Mouse (Mus musculus): Measurements from ENCODE around the gene Mrpl19. TPM values are rescaled to one million over a fixed set of nuclear protein-coding genes. Genes with fewer than 3 reads are reported as not detected.

Mrpl19 gene
- 68.1 and 69.5 TPM in 2 replicates for polyA plus RNA-seq (2014; fragmentation: Nextera tagmentation; extraction: Ambion mirVana)

DNA sequence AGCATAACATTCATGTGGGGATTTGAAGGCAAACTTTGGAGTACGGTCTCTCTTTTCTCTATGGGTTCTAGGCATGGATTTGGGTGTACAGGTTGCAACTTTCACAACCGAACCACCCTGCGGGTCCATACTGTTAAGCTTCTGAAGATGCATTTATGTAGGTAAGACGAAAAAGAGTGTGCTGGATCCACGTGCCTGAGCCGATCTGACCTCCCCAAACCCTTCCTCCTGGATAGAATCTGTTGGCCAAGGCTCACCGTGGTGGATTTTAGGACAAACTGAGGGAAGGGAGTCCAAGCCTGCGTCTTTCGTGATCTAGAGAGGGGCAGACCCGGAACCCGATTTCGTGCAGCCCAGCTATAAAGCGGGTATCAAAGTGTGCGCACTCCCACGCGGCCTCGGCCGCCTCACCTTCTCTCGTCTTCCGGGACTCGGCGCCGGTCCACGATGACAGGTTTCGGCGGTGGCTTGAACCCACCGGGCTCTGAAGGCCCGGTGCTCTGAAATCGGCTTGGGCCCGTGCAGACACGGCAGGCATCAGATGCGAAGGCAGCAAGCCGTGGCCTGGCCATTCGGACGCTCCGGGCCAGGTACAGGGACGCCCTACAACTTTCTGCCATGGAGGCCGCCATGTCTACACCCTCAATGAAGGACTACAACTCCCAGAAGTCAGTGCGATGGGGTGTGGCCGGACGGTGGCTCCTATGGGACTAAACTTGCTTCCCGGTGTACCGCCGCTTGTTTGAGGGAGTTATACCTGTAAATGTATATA, at the start of gene Mrpl19:
Gene Mrpl19, minus strand, starts transcription at position 663 of the 772 bp plus-strand sequence.
- WGBS, result under 1% methylated on average over 44 of the region's 44 CpGs
- Histone ChIP-seq H3K9ac (ENCODE audit: low read depth, low read length) (peak within 1 kb of the TSS; percentile 69), H3K4me3 (ENCODE audit: low read depth, low read length) (peak within 1 kb of the TSS; percentile 88), H3K36me3 (ENCODE audit: control insufficient read depth, insufficient read depth, low read length) (0 out of 2 replicates have a peak, but pooled peaks cover 9% of the 10 kb centered on the region), H3K4me1 (replicated peaks; ENCODE audit: control insufficient read depth, insufficient read depth, low read length) (0 out of 2 replicates have a peak, but pooled peaks cover 2% of the 10 kb centered on the region), H3K27ac (ENCODE audit: low read depth, low read length) (no peak within 1 kb of the TSS), H3K9me3 (ENCODE audit: control insufficient read depth, low read length) (no peaks in the 10 kb centered on the region), H3K27me3 (ENCODE audit: control insufficient read depth, insufficient read depth, low read length) (no peaks in the 10 kb centered on the region), H3K4me2 (replicated peaks; ENCODE audit: low read depth, low read length) (peak within 1 kb of the TSS; percentile 65)
- ATAC-seq (ENCODE audit: low FRiP score), result peak; percentile 98
- DNase-seq (ENCODE audit: low spot score), result peak; percentile 96

DNA sequence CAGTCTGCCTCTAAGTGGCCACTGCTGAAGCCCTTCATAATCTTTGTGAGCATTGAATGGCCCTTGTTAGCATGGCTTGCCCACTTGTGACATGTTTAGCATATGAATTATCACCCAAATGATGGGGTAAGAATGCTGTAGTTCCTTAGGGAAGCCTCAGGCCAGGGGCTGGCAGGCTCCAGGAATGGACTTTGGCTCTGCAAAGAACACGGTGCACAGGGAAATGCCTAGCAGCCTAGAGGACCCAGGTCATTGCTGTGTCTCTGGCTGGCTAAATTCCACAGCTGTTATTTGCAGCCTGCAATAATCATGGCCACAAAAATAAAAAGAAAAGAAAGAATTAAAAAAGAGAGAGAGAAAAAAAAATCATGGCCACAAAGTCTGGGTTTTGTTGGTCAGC, 46.6 kb upstream of the Mrpl19 start:
- DNase-seq (ENCODE audit: low spot score), result no peak
- 65% methylated on average over 1 of the region's 1 CpGs for WGBS
- H3K27ac ChIP-seq (ENCODE audit: low read depth, low read length), result no peak overlapping the region
- H3K4me2 ChIP-seq (replicated peaks; ENCODE audit: low read depth, low read length), result no peak overlapping the region
- no peaks in the 10 kb centered on the region for H3K9me3 ChIP-seq (ENCODE audit: control insufficient read depth, low read length)
- no peaks in the 10 kb centered on the region for H3K27me3 ChIP-seq (ENCODE audit: control insufficient read depth, insufficient read depth, low read length)
- ATAC-seq (ENCODE audit: low FRiP score), result no peak
- no peak overlapping the region for H3K9ac ChIP-seq (ENCODE audit: low read depth, low read length)
- H3K36me3 ChIP-seq (ENCODE audit: control insufficient read depth, insufficient read depth, low read length), result no peaks in the 10 kb centered on the region
- no peak overlapping the region for H3K4me3 ChIP-seq (ENCODE audit: low read depth, low read length)
- no peaks in the 10 kb centered on the region for H3K4me1 ChIP-seq (replicated peaks; ENCODE audit: control insufficient read depth, insufficient read depth, low read length)

- no peak overlapping the region for H3K4me2 ChIP-seq (replicated peaks; ENCODE audit: low read depth, low read length)
- no peak overlapping the region for H3K4me3 ChIP-seq (ENCODE audit: low read depth, low read length)
- ATAC-seq (ENCODE audit: low FRiP score) (no peak), DNase-seq (ENCODE audit: low spot score) (no peak)
- no peaks in the 10 kb centered on the region for H3K36me3 ChIP-seq (ENCODE audit: control insufficient read depth, insufficient read depth, low read length)
- no peak overlapping the region for H3K9ac ChIP-seq (ENCODE audit: low read depth, low read length)
- 50% methylated on average over 20 of the region's 20 CpGs for WGBS
- no peaks in the 10 kb centered on the region for H3K4me1 ChIP-seq (replicated peaks; ENCODE audit: control insufficient read depth, insufficient read depth, low read length)
- no peaks in the 10 kb centered on the region for H3K9me3 ChIP-seq (ENCODE audit: control insufficient read depth, low read length)
- no peak overlapping the region for H3K27ac ChIP-seq (ENCODE audit: low read depth, low read length)
- H3K27me3 ChIP-seq (ENCODE audit: control insufficient read depth, insufficient read depth, low read length), result no peaks in the 10 kb centered on the region
Observed at GRCm38 (mm10) chr6:81990049-81990810, 24.5 kb upstream of the Mrpl19 start.

DNA sequence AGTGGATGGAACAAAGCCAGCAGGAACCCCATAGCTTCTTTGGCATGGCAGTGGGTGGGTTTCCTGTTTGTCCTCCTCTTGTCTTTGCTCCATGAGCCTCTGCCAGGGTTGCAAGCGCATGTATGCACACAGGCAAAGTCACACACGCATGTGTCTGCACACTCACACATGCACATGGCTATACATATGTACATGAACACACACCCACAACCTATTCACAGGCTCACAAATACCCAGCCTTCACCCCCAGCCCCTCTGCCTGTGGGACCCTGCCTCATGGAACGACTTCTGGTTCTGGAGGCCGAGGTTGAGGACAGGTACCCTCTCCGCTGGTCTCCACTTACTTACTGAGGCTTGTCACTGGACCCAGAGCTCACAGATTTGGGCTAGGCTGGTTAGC, 22.6 kb upstream of the Mrpl19 start:
- H3K9me3 ChIP-seq (ENCODE audit: control insufficient read depth, low read length), result no peaks in the 10 kb centered on the region
- no peaks in the 10 kb centered on the region for H3K36me3 ChIP-seq (ENCODE audit: control insufficient read depth, insufficient read depth, low read length)
- no peak overlapping the region for H3K27ac ChIP-seq (ENCODE audit: low read depth, low read length)
- no peaks in the 10 kb centered on the region for H3K4me1 ChIP-seq (replicated peaks; ENCODE audit: control insufficient read depth, insufficient read depth, low read length)
- H3K4me2 ChIP-seq (replicated peaks; ENCODE audit: low read depth, low read length), result no peak overlapping the region
- no peak overlapping the region for H3K9ac ChIP-seq (ENCODE audit: low read depth, low read length)
- H3K27me3 ChIP-seq (ENCODE audit: control insufficient read depth, insufficient read depth, low read length), result no peaks in the 10 kb centered on the region
- no peak overlapping the region for H3K4me3 ChIP-seq (ENCODE audit: low read depth, low read length)
- no peak for ATAC-seq (ENCODE audit: low FRiP score)
- DNase-seq (ENCODE audit: low spot score), result no peak
- WGBS, result 87% methylated on average over 5 of the region's 5 CpGs

DNA sequence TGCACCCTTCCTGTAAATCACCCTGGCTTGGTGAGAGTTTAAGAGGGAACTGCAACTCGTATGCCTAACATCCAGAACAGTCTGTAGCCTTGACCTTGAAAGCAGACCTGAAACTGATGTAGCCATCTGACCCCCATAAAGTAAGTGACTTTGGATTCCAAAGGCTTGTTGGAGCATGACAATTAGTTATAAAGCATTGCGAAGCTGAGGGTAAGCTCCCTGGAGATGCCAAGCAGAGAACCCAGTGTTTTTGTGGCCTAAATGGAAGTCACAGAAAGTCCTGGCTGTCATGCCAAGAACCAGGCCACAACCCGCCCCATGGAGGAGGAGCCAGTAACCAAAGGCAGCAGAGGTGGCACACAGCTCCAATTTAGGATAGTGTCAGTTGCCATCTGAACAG, 21.8 kb upstream of the Mrpl19 start:
- H3K4me2 ChIP-seq (replicated peaks; ENCODE audit: low read depth, low read length), result no peak overlapping the region
- no peak overlapping the region for H3K4me3 ChIP-seq (ENCODE audit: low read depth, low read length)
- H3K27me3 ChIP-seq (ENCODE audit: control insufficient read depth, insufficient read depth, low read length), result no peaks in the 10 kb centered on the region
- 57% methylated on average over 3 of the region's 3 CpGs for WGBS
- H3K27ac ChIP-seq (ENCODE audit: low read depth, low read length), result no peak overlapping the region
- no peaks in the 10 kb centered on the region for H3K9me3 ChIP-seq (ENCODE audit: control insufficient read depth, low read length)
- no peaks in the 10 kb centered on the region for H3K4me1 ChIP-seq (replicated peaks; ENCODE audit: control insufficient read depth, insufficient read depth, low read length)
- no peaks in the 10 kb centered on the region for H3K36me3 ChIP-seq (ENCODE audit: control insufficient read depth, insufficient read depth, low read length)
- H3K9ac ChIP-seq (ENCODE audit: low read depth, low read length), result no peak overlapping the region
- ATAC-seq (ENCODE audit: low FRiP score), result no peak
- no peak for DNase-seq (ENCODE audit: low spot score)

- 1% methylated on average over 9 of the region's 9 CpGs for WGBS
- Histone ChIP-seq H3K27me3 (ENCODE audit: control insufficient read depth, insufficient read depth, low read length) (no peaks in the 10 kb centered on the region), H3K27ac (ENCODE audit: low read depth, low read length) (no peak overlapping the region), H3K9ac (ENCODE audit: low read depth, low read length) (0 out of 2 replicates have a peak overlapping the region, but pooled peaks have one; percentile 11), H3K9me3 (ENCODE audit: control insufficient read depth, low read length) (no peaks in the 10 kb centered on the region), H3K36me3 (ENCODE audit: control insufficient read depth, insufficient read depth, low read length) (no peaks in the 10 kb centered on the region), H3K4me1 (replicated peaks; ENCODE audit: control insufficient read depth, insufficient read depth, low read length) (no peaks in the 10 kb centered on the region), H3K4me2 (replicated peaks; ENCODE audit: low read depth, low read length) (no peak overlapping the region), H3K4me3 (ENCODE audit: low read depth, low read length) (no peak overlapping the region)
- peak; percentile 69; the same call in 1 of the 2 replicates for ATAC-seq (ENCODE audit: low FRiP score)
- peak; percentile 89 for DNase-seq (ENCODE audit: low spot score)
Observed at GRCm38 (mm10) chr6:81987010-81987409, 21.3 kb upstream of the Mrpl19 start.

DNA sequence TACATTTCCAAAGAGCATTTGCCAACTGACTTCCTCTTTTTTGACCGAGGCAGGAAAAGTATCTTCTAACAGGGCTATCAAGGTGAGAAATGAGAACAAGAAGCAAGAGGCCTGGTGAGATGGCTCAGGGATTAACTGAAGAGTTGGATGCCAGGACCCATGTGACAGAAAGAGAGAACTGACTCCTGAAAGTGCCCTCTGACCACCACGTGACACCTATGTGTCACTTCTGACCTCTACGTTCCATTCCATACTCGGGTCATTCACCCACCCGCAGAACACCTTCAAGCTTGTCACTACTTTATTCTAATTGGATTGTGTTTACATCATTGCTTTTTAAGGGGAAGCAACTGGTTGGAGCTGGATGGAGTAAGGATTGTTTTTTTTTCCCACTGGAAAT, 20.8 kb upstream of the Mrpl19 start:
- no peaks in the 10 kb centered on the region for H3K27me3 ChIP-seq (ENCODE audit: control insufficient read depth, insufficient read depth, low read length)
- ATAC-seq (ENCODE audit: low FRiP score) (0 out of 2 replicates have a peak, but pooled peaks have one; percentile 7), DNase-seq (ENCODE audit: low spot score) (no peak)
- H3K4me1 ChIP-seq (replicated peaks; ENCODE audit: control insufficient read depth, insufficient read depth, low read length), result no peaks in the 10 kb centered on the region
- H3K4me2 ChIP-seq (replicated peaks; ENCODE audit: low read depth, low read length), result no peak overlapping the region
- no peak overlapping the region for H3K9ac ChIP-seq (ENCODE audit: low read depth, low read length)
- H3K9me3 ChIP-seq (ENCODE audit: control insufficient read depth, low read length), result no peaks in the 10 kb centered on the region
- H3K36me3 ChIP-seq (ENCODE audit: control insufficient read depth, insufficient read depth, low read length), result no peaks in the 10 kb centered on the region
- H3K4me3 ChIP-seq (ENCODE audit: low read depth, low read length), result no peak overlapping the region
- WGBS, result 56% methylated on average over 5 of the region's 5 CpGs
- H3K27ac ChIP-seq (ENCODE audit: low read depth, low read length), result no peak overlapping the region

GRCm38 (mm10) chr6:81986171-81986570, 20.4 kb upstream of the Mrpl19 start:
- ATAC-seq (ENCODE audit: low FRiP score) (no peak), DNase-seq (ENCODE audit: low spot score) (no peak)
- WGBS, result 93% methylated on average over 8 of the region's 8 CpGs
- Histone ChIP-seq H3K9me3 (ENCODE audit: control insufficient read depth, low read length) (no peaks in the 10 kb centered on the region), H3K27ac (ENCODE audit: low read depth, low read length) (no peak overlapping the region), H3K4me3 (ENCODE audit: low read depth, low read length) (no peak overlapping the region), H3K27me3 (ENCODE audit: control insufficient read depth, insufficient read depth, low read length) (no peaks in the 10 kb centered on the region), H3K4me1 (replicated peaks; ENCODE audit: control insufficient read depth, insufficient read depth, low read length) (no peaks in the 10 kb centered on the region), H3K9ac (ENCODE audit: low read depth, low read length) (no peak overlapping the region), H3K36me3 (ENCODE audit: control insufficient read depth, insufficient read depth, low read length) (no peaks in the 10 kb centered on the region), H3K4me2 (replicated peaks; ENCODE audit: low read depth, low read length) (no peak overlapping the region)
